Mouse (Mus musculus) A20 (cell line): ENCODE measurements around the gene Kxd1.

Source experiments
- DNase-seq: peaks from one replicate; pipeline ENCODE4 v3.0.0-alpha.2; 2011; ENCODE audit warnings: low read depth, low spot score

Kxd1 gene

GRCm38 (mm10) chr8:70547762-70548161 is 20.0 kb upstream of the Kxd1 start:
- DNase-seq = no peak

- no peak for DNase-seq
Measured at GRCm38 (mm10) chr8:70546412-70546811, 18.7 kb upstream of the Kxd1 start.

- DNase-seq = peak; percentile 57
Measured at GRCm38 (mm10) chr8:70544200-70544687, 16.5 kb upstream of the Kxd1 start.

GRCm38 (mm10) chr8:70541081-70541480 is 13.3 kb upstream of the Kxd1 start:
- DNase-seq = no peak

DNA sequence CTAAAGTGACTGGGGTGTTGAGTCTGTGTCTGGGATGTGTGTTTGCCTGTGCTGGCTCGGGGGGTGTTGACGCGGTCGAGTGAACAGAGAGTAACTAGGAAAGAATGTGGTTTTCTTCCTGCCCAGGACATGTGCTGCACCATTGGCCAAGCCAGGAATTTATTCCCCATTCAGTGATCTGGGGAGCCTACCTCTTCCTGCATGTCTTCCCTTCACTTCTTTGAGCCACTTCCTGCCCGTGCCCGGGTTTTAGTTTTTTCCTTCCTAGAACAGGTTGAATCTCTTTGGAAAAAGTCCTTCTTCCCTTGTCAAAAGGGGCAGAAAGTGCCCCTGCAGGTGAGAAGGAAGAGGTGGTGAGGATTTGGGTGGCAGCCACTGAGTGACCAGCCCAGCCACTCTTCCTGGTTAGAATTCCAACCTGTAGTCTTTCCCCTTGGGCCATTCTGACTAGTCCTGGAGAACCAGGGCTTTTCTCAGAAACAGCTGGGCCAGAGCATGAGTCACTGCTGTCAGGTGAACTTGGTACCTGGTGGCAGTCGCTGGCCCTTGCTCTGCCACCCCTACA is 12.8 kb upstream of the Kxd1 start:
- no peak for DNase-seq

GRCm38 (mm10) chr8:70540013-70540506 is 12.3 kb upstream of the Kxd1 start:
- DNase-seq = no peak

- DNase-seq = peak; percentile 100
Measured at GRCm38 (mm10) chr8:70539077-70539813, 11.5 kb upstream of the Kxd1 start, which contains the start of gene Ell. Gene Ell (plus strand): TSS chr8:70539457.

DNA sequence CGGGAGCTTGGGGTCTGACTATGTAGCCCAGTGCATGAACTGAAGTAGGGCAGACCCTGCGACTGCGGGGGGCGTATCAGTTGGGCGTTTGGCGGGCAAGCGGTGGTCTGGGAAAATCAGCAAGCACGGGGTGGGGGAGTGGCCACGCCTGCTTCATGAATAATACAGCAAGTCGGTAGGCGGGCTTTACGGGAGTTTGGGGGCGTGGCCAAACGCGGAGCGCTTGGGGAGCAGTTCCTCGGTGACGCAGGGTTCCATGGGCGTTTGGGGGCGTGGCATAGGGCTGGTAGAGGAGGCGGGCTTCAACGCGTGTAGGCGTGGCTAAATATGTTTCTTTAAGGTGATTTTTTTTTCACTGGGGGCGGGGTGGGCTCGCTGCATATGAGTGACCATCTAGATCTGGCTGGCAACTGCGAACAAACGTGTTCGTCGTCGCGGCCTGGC is 10.9 kb upstream of the Kxd1 start:
- peak; percentile 99 for DNase-seq

DNA sequence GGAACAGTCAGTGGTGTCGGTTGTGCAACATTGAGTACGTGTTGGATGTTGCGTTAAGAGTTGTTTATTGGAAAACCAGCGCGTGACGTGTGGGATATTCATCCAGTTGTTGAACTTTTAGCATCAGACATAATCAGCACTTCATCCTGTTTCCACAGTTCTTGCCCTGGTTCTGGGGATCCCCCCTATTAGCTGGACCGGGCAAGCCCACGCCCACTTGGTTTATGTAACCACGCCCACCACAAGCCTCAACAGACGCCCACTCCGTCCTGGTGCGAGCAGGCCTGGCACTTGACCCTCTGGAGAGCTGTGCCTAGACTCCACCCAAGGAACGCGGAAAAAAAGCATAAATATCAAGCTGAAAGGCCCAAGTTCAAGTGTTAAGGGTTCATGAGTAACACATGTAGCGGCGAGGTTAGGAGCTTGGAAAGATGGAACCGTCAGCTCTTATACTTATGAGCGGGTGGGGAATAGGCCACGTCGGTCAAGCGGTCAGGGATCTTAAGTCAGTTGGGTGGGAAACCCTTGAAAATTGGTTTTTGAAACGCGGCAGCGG is 10.3 kb upstream of the Kxd1 start:
- DNase-seq = peak; percentile 76

DNA sequence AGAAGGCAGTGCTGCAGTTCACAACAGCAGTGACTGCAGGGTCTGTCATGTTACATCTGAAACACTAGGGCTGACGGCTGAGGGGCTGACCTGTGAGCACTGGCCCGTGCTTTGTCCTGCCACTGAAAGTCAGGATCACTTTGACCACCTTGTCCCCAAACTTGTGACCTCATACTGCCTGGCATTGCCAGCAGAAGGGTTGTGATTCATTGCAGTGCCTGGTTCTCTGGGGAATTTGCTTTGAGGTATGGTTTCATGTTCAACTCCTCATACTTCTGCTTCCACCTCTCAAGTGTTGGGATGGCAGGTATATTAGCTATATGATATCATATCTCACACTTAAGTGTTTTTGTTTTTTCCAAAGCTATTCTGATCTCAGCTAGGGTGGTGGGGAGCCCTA is 7.9 kb upstream of the Kxd1 start:
- no peak for DNase-seq

DNA sequence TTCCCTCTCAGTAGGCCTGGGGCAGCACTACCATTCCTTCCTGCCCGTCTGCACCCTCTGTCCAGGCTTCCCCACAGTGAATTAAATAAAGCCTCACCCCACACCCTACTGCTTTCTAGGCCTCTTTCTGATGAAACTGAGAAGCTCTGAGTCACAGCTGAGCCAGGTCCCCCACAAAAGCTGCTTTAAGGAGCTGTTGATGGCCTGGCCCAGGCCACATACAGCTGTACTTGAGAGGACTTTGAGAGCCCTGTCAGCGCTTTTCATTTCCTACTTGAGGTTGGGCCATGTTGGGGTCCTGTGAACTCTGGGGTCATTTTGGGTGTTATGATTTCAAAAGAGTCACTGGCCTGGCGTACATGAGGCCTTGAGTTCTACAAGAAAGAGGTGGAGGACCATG is 7.5 kb upstream of the Kxd1 start:
- DNase-seq = no peak

DNA sequence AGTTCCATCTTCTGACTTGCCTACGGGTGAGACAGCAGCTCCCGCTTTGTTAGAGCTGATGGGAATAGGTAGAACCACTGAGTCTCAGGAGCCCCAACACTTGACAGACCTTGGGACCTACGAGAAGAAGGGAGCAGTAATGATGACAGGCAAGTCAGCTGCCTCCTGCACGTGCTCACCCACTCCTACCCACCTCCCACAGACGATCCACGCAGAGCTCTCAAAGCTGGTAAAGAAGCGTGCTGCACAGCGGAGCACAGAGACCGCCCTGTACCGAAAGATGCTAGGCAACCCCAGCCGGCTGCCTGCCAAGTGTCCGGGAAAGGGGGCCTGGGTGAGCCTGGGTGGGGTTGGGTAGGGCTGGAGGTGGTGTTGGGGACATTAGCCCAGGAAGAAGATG is 6.5 kb upstream of the Kxd1 start:
- no peak for DNase-seq

DNA sequence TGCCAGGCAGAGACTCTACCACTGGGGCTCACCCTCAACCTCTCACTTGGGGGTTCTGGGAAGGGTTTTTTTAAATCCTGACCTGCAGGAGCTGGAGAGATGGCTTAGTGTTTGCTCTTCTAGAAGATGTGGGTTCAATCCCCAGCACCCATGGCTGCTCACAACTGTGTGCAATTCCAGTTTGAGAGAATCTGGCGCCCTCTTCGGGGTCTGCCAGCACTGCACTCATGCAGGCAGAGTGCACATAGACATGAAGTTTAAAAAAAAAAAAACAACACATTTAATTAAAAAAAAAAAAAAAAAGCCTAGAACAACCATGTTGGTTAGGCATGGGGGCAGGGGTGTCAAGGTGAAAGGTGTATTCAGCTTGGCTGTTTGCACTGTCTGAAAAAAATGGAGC is 2.6 kb upstream of the Kxd1 start:
- no peak for DNase-seq

GRCm38 (mm10) chr8:70529741-70530161 is 2.0 kb upstream of the Kxd1 start:
- DNase-seq = no peak

- no peak for DNase-seq
Measured at GRCm38 (mm10) chr8:70529299-70529698, 1.5 kb upstream of the Kxd1 start.

DNA sequence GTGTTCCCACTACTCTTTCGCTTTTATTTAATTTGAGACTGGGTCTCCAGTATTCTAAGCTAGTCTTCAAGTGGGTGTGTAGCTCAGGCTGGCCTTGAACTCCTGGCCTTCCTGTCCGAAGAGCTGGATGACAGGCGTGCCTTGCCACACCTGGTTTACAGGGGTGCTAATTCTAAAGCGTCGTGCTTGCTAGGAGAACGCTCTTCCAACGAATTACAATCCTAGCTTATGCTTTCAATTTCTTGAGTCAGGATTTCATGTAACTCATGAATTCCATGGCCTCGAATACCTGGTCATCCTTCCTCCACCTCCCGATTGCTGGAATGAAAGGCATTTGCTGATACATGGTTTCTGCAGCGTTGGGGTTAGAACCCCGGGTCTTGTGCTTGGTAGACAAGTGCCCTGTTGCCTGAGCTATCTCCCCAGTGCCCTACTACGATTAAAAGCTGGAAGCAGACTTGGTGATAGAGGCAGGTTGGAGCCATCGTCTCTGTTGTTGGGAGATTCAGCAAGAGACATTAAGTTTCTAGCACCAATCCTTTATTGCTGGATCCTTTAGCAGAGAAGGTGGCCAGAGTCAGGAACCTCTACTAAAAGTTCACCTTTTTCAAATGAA is 534 bp upstream of the Kxd1 start:
- DNase-seq = no peak

- DNase-seq = no peak
Measured at GRCm38 (mm10) chr8:70527111-70527511, 645 bp downstream of the Kxd1 start.

DNA sequence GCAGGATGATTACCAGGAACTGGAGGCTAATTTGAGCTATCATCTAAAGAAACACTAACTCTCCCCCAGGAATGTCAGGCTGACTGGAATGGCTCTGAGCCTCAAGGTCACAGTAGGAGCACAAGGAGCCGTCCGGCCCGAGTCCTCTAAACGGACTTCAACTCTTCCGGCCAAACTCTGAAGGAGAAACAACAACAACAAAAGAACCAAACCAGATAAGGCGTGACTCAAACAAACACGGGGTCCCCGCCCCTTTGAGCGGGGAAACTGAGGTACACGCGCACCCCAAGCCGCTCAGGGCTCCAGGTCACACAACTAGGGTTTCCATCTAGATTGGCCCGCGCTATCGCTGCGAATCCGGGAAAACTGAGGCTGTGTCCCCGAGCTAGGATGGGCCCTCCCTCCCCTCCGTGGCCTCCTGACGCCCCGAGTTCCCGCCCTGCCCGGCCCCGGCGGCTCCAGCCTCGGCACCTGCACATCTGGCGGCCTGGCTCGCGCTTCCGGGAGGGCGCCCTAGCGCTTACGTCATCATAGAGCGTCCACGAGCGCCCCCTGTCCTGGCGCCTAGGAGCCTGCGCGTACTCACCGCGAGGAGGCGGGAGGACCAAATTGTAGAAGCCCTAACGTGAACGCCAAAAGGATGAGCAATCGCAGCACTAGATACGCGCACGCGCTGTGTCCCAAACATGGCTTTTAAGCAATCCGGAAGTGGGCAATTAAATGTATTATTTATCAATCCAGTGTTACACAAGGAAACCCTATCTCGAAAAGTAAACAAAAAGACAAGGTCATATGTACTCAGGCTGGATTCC is 5.0 kb downstream of the Kxd1 start:
- peak; percentile 99 for DNase-seq

GRCm38 (mm10) chr8:70519606-70520005 is 8.2 kb downstream of the Kxd1 start:
- DNase-seq = no peak

GRCm38 (mm10) chr8:70519043-70519442 is 8.7 kb downstream of the Kxd1 start:
- DNase-seq = no peak

DNA sequence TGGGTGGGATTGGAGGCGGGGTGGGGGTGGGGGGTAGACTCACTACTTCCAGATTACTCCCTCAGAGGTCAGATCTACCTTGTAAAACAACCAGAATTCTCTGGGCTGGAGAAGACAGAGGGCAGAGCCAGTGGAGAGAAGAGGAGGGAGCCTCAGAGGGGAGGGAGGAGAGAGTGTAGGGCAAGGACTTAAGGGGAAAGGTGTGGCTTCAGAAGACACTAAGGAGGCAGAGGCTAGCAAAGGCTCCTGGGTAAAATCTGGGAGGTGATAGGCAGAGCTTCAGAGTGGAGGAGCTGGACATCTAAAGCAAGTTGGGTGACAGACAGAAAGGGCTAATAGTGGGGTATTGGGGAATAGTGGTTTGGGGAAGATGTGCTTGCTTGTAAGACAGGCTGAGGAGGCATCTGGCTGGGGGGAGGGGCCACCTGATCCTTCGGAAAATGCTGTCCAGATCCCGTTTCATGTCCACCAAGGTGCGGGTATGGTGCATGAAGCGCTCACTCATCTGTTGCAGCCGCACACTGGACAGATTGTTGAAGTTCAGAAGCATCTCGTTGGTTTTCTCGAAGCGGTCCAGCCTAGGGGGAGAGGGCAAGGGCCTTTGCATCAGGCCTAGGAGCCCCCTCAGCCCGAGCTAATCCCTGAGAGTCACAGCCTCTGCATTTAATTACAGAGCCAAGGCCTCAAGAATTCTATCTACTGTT is 9.7 kb downstream of the Kxd1 start:
- no peak for DNase-seq
